13 mouse cellular contexts compared by ENCODE assay signal in the genomic region with DNA sequence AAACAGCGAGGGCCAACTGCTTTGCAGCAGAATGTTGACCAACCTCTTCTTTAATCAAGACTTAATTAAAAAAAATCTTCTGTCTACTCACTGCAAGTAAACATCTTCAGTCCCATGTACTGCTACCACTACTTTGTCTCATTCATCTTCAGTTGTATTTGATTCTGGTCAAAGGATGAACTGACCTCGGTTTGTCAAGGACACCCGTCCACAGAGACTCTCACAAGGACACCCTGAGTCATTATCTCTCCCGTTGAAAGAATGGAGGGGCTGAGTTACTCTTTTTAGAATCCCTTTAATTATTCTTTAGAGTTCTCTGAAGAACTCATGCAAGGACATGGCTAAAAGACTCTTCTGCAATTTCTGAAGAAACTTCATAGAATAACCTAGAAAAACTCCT. TPM values are rescaled to one million over a fixed set of nuclear protein-coding genes. Genes with fewer than 3 reads are reported as not detected.
DNase-seq lines count a peak whose midpoint lies in the region; ATAC-seq and TF ChIP-seq lines count a peak whose summit lies in the region.
"Had no signal": no experiment of that assay in that cellular context is flagged by ENCODE, and none has a peak within 500 bp of the region (broad histone marks: within the 10 kb centered on the region; RNA-seq: fewer than 3 reads in every experiment).

A gene (plus strand): TSS at position 319 of the 400 bp plus-strand sequence.

- no peaks in the 10 kb centered on the region for H3K27me3 ChIP-seq in cerebellum, adult 2 months (ENCODE audit: control insufficient read depth, insufficient read depth, low read length)
- no peaks in the 10 kb centered on the region for H3K27me3 ChIP-seq in kidney, embryonic 15.5 days
- no peaks in the 10 kb centered on the region for H3K27me3 ChIP-seq in stomach, embryonic 14.5 days (ENCODE audit: control insufficient read depth, insufficient read depth, low read length)
- no peaks in the 10 kb centered on the region for H3K27me3 ChIP-seq in stomach, postnatal 0 days (ENCODE audit: control insufficient read depth, insufficient read depth, low read length)
- H3K27me3 ChIP-seq: intestine, embryonic 15.5 days; liver, embryonic 13.5 days; midbrain, embryonic 13.5 days; stomach, embryonic 15.5 days had no signal

- TF ChIP-seq CTCF in cerebellum, adult 2 months (IDR thresholded peaks at IDR 0.05; ENCODE audit: borderline replicate concordance, insufficient read depth, low read depth, low read length), result no peak
- no peak for TF ChIP-seq CTCF in stomach, postnatal 0 days (IDR thresholded peaks at IDR 0.05; ENCODE audit: low read depth)

- ATAC-seq in kidney, embryonic 15.5 days (replicated peaks; ENCODE audit: low FRiP score), result no peak
- no peak for ATAC-seq in stomach, embryonic 14.5 days (ENCODE audit: insufficient number of reproducible peaks, insufficient read depth, low FRiP score, low read depth)
- no peak for ATAC-seq in stomach, postnatal 0 days (ENCODE audit: low FRiP score, low TSS enrichment)
- ATAC-seq in monocyte, adult 5-6 weeks (replicated peaks; ENCODE audit: insufficient number of reproducible peaks, low FRiP score, low TSS enrichment, poor library complexity, severe bottlenecking), result no peak
- ATAC-seq: intestine, embryonic 15.5 days; midbrain, embryonic 13.5 days had no signal

- no peak for TF ChIP-seq POLR2A in cerebellum, adult 2 months (IDR thresholded peaks at IDR 0.05; ENCODE audit: borderline replicate concordance, insufficient read depth, low read length)

- H3K27ac ChIP-seq in cerebellum, adult 2 months (ENCODE audit: insufficient read depth, low read length), result no peak within 1 kb of the TSS
- no peak within 1 kb of the TSS for H3K27ac ChIP-seq in kidney, embryonic 15.5 days
- no peak within 1 kb of the TSS for H3K27ac ChIP-seq in stomach, embryonic 14.5 days (ENCODE audit: low read length)
- H3K27ac ChIP-seq in stomach, postnatal 0 days (replicated peaks), result no peak within 1 kb of the TSS
- H3K27ac ChIP-seq: intestine, embryonic 15.5 days; liver, embryonic 13.5 days; midbrain, embryonic 13.5 days; stomach, embryonic 15.5 days had no signal

- H3K9ac ChIP-seq in kidney, embryonic 15.5 days, result no peak within 1 kb of the TSS
- no peak within 1 kb of the TSS for H3K9ac ChIP-seq in stomach, embryonic 14.5 days (replicated peaks; ENCODE audit: low read depth, low read length)
- no peak within 1 kb of the TSS for H3K9ac ChIP-seq in stomach, postnatal 0 days (ENCODE audit: low read length)
- H3K9ac ChIP-seq: intestine, embryonic 15.5 days; liver, embryonic 13.5 days; midbrain, embryonic 13.5 days; stomach, embryonic 15.5 days had no signal

- no peaks in the 10 kb centered on the region for H3K9me3 ChIP-seq in kidney, embryonic 15.5 days (replicated peaks)
- H3K9me3 ChIP-seq in stomach, embryonic 14.5 days (ENCODE audit: control insufficient read depth, low read depth, low read length), result no peaks in the 10 kb centered on the region
- H3K9me3 ChIP-seq in stomach, postnatal 0 days (ENCODE audit: control insufficient read depth, low read length), result no peaks in the 10 kb centered on the region
- H3K9me3 ChIP-seq: intestine, embryonic 15.5 days; liver, embryonic 13.5 days; midbrain, embryonic 13.5 days; stomach, embryonic 15.5 days had no signal

- 89% methylated on average over 4 of the region's 4 CpGs for WGBS in cerebellum, adult 2 months
- 83% methylated on average over 4 of the region's 4 CpGs for WGBS in kidney, embryonic 15.5 days
- WGBS in stomach, embryonic 14.5 days, result 83% methylated on average over 4 of the region's 4 CpGs
- WGBS in stomach, postnatal 0 days, result 85% methylated on average over 4 of the region's 4 CpGs

- no peak within 1 kb of the TSS for H3K4me2 ChIP-seq in kidney, embryonic 15.5 days
- no peak within 1 kb of the TSS for H3K4me2 ChIP-seq in stomach, embryonic 14.5 days (replicated peaks; ENCODE audit: low read depth, low read length)
- H3K4me2 ChIP-seq in stomach, postnatal 0 days (replicated peaks; ENCODE audit: low read depth), result no peak within 1 kb of the TSS
- H3K4me2 ChIP-seq: intestine, embryonic 15.5 days; liver, embryonic 13.5 days; midbrain, embryonic 13.5 days; stomach, embryonic 15.5 days had no signal

- H3K4me1 ChIP-seq in cerebellum, adult 2 months (ENCODE audit: control insufficient read depth, insufficient read depth, low read length), result no peaks in the 10 kb centered on the region
- H3K4me1 ChIP-seq in kidney, embryonic 15.5 days, result peaks cover 6% of the 10 kb centered on the region; the same call in 1 of the 2 replicates
- 0 out of 2 replicates have a peak, but pooled peaks cover 2% of the 10 kb centered on the region for H3K4me1 ChIP-seq in stomach, embryonic 14.5 days (ENCODE audit: control insufficient read depth, insufficient read depth, low read length)
- H3K4me1 ChIP-seq in stomach, postnatal 0 days (replicated peaks; ENCODE audit: control insufficient read depth, insufficient read depth), result no peaks in the 10 kb centered on the region
- H3K4me1 ChIP-seq: intestine, embryonic 15.5 days; stomach, embryonic 15.5 days had no signal

- no peaks in the 10 kb centered on the region for H3K36me3 ChIP-seq in kidney, embryonic 15.5 days
- no peaks in the 10 kb centered on the region for H3K36me3 ChIP-seq in stomach, embryonic 14.5 days (ENCODE audit: control insufficient read depth, insufficient read depth, low read length)
- no peaks in the 10 kb centered on the region for H3K36me3 ChIP-seq in stomach, postnatal 0 days (ENCODE audit: control insufficient read depth, insufficient read depth, low read length)
- H3K36me3 ChIP-seq: intestine, embryonic 15.5 days; liver, embryonic 13.5 days; midbrain, embryonic 13.5 days; stomach, embryonic 15.5 days had no signal

- no peak for TF ChIP-seq EP300 in stomach, postnatal 0 days (optimal IDR thresholded peaks at IDR 0.05)

- no peak for DNase-seq in cerebellum, adult 2 months
- no peak for DNase-seq in cerebellum, adult 11-12 months
- DNase-seq in kidney, postnatal 4 days, result no peak
- DNase-seq in stomach, postnatal 0 days (ENCODE audit: low spot score), result no peak
- no peak for DNase-seq in cerebellum, postnatal 36 days
- DNase-seq: liver, embryonic 13.5 days; retina, postnatal 1 day had no signal

- no peak within 1 kb of the TSS for H3K4me3 ChIP-seq in cerebellum, adult 2 months (replicated peaks; ENCODE audit: insufficient read depth, low read depth, low read length)
- no peak within 1 kb of the TSS for H3K4me3 ChIP-seq in kidney, embryonic 15.5 days (replicated peaks)
- no peak within 1 kb of the TSS for H3K4me3 ChIP-seq in stomach, embryonic 14.5 days (ENCODE audit: low read depth, low read length)
- H3K4me3 ChIP-seq in stomach, postnatal 0 days (ENCODE audit: low read depth, low read length), result no peak within 1 kb of the TSS
- H3K4me3 ChIP-seq: intestine, embryonic 15.5 days; liver, embryonic 13.5 days; midbrain, embryonic 13.5 days; stomach, embryonic 15.5 days had no signal

RNA-seq across cellular contexts. Expression of the gene that starts here (rescaled TPM):
- 8.0 and 11.2 TPM in 2 replicates for polyA plus RNA-seq in cerebellum, adult 2 months (2012; rRNA removed)
- polyA plus RNA-seq in kidney, embryonic 15.5 days (2015; fragmentation: Nextera tagmentation; extraction: Ambion mirVana), result 13.3 and 15.5 TPM in 2 replicates
- 9.5 and 15.0 TPM in 2 replicates for polyA plus RNA-seq in stomach, embryonic 14.5 days (2014; fragmentation: Nextera tagmentation; extraction: Ambion mirVana)
- 7.2 and 9.0 TPM in 2 replicates for polyA plus RNA-seq in stomach, postnatal 0 days (2015; fragmentation: Nextera tagmentation; extraction: Ambion mirVana)
- 10.2 to 15.0 TPM (median 12.8 TPM) in 3 replicates for total RNA-seq in monocyte, adult 5-6 weeks (2017)
